Mouse (Mus musculus): ENCODE results near the gene Spsb3. TPM values are rescaled to one million over a fixed set of nuclear protein-coding genes. Genes with fewer than 3 reads are reported as not detected.
A peak's percentile ranks its signal among the peaks of the same experiment; 100 is the strongest.

Gene Spsb3
- polyA plus RNA-seq, 1 experiment = 84.5 TPM

- DNase-seq (ENCODE audit: low read depth) = no peak
- TF ChIP-seq POLR2A (IDR thresholded peaks at IDR 0.05; ENCODE audit: borderline replicate concordance, extremely low read depth, insufficient read depth, insufficient read length, poor library complexity, severe bottlenecking) (no peak), CTCF (IDR thresholded peaks at IDR 0.05; ENCODE audit: borderline replicate concordance, extremely low read depth, insufficient read depth, insufficient read length) (no peak)
Observed at GRCm38 (mm10) chr17:24851381-24852125, 34.9 kb upstream of the Spsb3 start.

- TF ChIP-seq CTCF (IDR thresholded peaks at IDR 0.05; ENCODE audit: borderline replicate concordance, extremely low read depth, insufficient read depth, insufficient read length) = no peak
- TF ChIP-seq POLR2A (IDR thresholded peaks at IDR 0.05; ENCODE audit: borderline replicate concordance, extremely low read depth, insufficient read depth, insufficient read length, poor library complexity, severe bottlenecking) = no peak
- DNase-seq (ENCODE audit: low read depth) = no peak
Observed at GRCm38 (mm10) chr17:24855838-24856464, 30.5 kb upstream of the Spsb3 start.

- DNase-seq (ENCODE audit: low read depth) = no peak
- TF ChIP-seq POLR2A (IDR thresholded peaks at IDR 0.05; ENCODE audit: borderline replicate concordance, extremely low read depth, insufficient read depth, insufficient read length, poor library complexity, severe bottlenecking) = no peak
- no peak for TF ChIP-seq CTCF (IDR thresholded peaks at IDR 0.05; ENCODE audit: borderline replicate concordance, extremely low read depth, insufficient read depth, insufficient read length)
Observed at GRCm38 (mm10) chr17:24856589-24856988, 29.9 kb upstream of the Spsb3 start.

DNA sequence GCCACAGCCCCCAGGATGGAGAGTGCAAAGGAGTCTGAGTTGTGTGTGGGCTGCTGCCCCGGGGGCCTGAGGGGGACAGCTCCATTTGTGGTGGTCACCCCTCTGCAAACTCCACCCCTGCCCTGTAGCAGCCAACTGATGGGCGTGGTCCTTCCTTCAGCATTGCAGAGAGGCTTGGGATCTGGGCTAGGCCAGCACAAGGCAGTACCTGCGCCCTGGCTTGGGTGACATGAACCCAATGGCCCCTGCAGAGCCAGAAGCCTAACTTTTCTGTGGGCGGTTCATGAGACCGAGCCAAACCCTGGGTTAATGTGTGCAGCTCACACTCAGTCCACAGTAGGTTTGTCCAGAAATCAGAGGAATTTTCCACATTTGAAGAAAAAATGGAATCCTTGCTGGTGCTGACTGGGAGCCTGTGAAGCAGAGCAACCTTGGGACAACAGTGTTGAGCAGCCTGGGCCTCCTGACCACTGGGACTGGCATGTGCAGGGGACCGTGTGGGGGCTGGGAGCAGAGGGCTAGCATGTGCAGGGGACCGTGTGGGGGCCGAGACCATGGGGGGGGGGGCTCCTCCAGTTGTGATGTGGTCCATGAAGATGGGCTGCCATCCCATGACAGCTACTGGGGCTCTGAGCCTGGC is 28.5 kb upstream of the Spsb3 start:
- DNase-seq (ENCODE audit: low read depth) = no peak
- TF ChIP-seq POLR2A (IDR thresholded peaks at IDR 0.05; ENCODE audit: borderline replicate concordance, extremely low read depth, insufficient read depth, insufficient read length, poor library complexity, severe bottlenecking) = no peak
- no peak for TF ChIP-seq CTCF (IDR thresholded peaks at IDR 0.05; ENCODE audit: borderline replicate concordance, extremely low read depth, insufficient read depth, insufficient read length)

GRCm38 (mm10) chr17:24858967-24859366 is 27.5 kb upstream of the Spsb3 start:
- TF ChIP-seq CTCF (IDR thresholded peaks at IDR 0.05; ENCODE audit: borderline replicate concordance, extremely low read depth, insufficient read depth, insufficient read length) (no peak), POLR2A (IDR thresholded peaks at IDR 0.05; ENCODE audit: borderline replicate concordance, extremely low read depth, insufficient read depth, insufficient read length, poor library complexity, severe bottlenecking) (no peak)
- peak; percentile 54 for DNase-seq (ENCODE audit: low read depth)

- no peak for TF ChIP-seq CTCF (IDR thresholded peaks at IDR 0.05; ENCODE audit: borderline replicate concordance, extremely low read depth, insufficient read depth, insufficient read length)
- TF ChIP-seq POLR2A (IDR thresholded peaks at IDR 0.05; ENCODE audit: borderline replicate concordance, extremely low read depth, insufficient read depth, insufficient read length, poor library complexity, severe bottlenecking) = no peak
- DNase-seq (ENCODE audit: low read depth) = no peak
Observed at GRCm38 (mm10) chr17:24860076-24860475, 26.4 kb upstream of the Spsb3 start.

GRCm38 (mm10) chr17:24861785-24862184 is 24.7 kb upstream of the Spsb3 start:
- no peak for DNase-seq (ENCODE audit: low read depth)
- TF ChIP-seq CTCF (IDR thresholded peaks at IDR 0.05; ENCODE audit: borderline replicate concordance, extremely low read depth, insufficient read depth, insufficient read length) (no peak), POLR2A (IDR thresholded peaks at IDR 0.05; ENCODE audit: borderline replicate concordance, extremely low read depth, insufficient read depth, insufficient read length, poor library complexity, severe bottlenecking) (no peak)

- TF ChIP-seq POLR2A (IDR thresholded peaks at IDR 0.05; ENCODE audit: borderline replicate concordance, extremely low read depth, insufficient read depth, insufficient read length, poor library complexity, severe bottlenecking) (no peak), CTCF (IDR thresholded peaks at IDR 0.05; ENCODE audit: borderline replicate concordance, extremely low read depth, insufficient read depth, insufficient read length) (no peak)
- no peak for DNase-seq (ENCODE audit: low read depth)
Observed at GRCm38 (mm10) chr17:24865776-24866175, 20.7 kb upstream of the Spsb3 start, which contains the start of gene Igfals. Gene Igfals (plus strand): TSS chr17:24865997.

DNA sequence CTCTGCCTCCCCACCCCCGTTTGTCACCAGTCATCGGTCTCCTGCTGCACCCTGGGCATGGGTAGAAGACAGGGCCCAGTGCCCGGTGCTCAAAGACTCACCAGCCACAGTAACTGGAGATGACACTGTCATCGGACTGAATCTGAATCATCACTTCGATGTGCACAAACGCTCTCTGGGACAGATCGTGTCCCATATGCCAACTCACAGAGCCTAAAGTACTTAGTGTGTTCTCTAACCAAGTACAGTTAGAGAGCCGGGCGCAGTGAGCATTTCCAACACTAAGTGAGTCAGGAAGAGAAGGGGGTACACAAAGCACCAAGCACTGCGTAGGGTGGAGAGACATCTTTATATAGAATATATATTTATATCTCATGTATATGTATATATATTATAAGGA is 18.5 kb upstream of the Spsb3 start:
- DNase-seq (ENCODE audit: low read depth) = no peak
- TF ChIP-seq CTCF (IDR thresholded peaks at IDR 0.05; ENCODE audit: borderline replicate concordance, extremely low read depth, insufficient read depth, insufficient read length) = no peak
- TF ChIP-seq POLR2A (IDR thresholded peaks at IDR 0.05; ENCODE audit: borderline replicate concordance, extremely low read depth, insufficient read depth, insufficient read length, poor library complexity, severe bottlenecking) = no peak

DNA sequence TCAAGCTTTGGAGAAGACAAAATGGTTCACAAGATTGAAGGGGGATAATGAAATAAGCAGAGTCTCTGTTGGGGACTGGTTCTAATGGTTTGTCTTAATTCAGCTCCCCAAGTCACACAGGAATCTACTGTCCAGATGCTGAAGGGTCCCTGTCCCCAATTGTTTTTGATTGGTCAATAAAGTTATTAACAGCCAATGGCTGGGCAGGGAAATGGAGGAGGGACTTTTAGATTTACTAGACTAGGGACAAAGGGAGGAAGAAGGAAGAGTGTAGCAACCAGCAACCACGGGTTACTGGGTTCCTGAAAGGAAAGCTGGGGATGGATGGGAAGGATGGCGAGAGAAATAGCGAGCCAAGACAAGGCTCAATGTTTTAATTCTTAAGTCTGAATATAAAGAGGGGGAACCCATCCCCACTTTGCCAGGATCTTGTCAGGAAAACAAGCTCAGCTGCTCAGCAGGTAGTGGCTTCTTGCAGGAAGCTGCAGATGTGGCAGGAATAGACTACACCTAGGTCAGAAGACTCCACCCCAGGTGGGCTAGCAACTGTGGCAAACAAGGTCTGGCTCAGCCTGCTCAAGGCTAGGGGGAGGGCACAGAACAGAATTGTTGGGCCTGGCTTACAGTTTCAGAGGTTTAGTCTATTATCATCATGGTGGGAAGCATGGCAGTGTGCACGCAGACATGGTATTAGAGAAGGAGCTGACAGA is 12.6 kb upstream of the Spsb3 start:
- no peak for DNase-seq (ENCODE audit: low read depth)
- TF ChIP-seq CTCF (IDR thresholded peaks at IDR 0.05; ENCODE audit: borderline replicate concordance, extremely low read depth, insufficient read depth, insufficient read length) (no peak), POLR2A (IDR thresholded peaks at IDR 0.05; ENCODE audit: borderline replicate concordance, extremely low read depth, insufficient read depth, insufficient read length, poor library complexity, severe bottlenecking) (no peak)

GRCm38 (mm10) chr17:24874405-24874745 is 12.1 kb upstream of the Spsb3 start:
- no peak for DNase-seq (ENCODE audit: low read depth)
- TF ChIP-seq CTCF (IDR thresholded peaks at IDR 0.05; ENCODE audit: borderline replicate concordance, extremely low read depth, insufficient read depth, insufficient read length) (no peak), POLR2A (IDR thresholded peaks at IDR 0.05; ENCODE audit: borderline replicate concordance, extremely low read depth, insufficient read depth, insufficient read length, poor library complexity, severe bottlenecking) (no peak)

Data from brain, embryonic 14.5 days (tissue).